Mouse (Mus musculus) small intestine, adult 2 months (tissue): Measurements from ENCODE around the gene Adra1b. TPM values are rescaled to one million over a fixed set of nuclear protein-coding genes. Genes with fewer than 3 reads are reported as not detected.

Experiments
- H3K27ac ChIP-seq: fragments of 200-500 bp; 2 replicates; pipeline ENCODE4 v1.5.1; 2012; ENCODE audit warnings: low read depth, low read length, control low read depth, inconsistent platforms; ENCODE audit not compliant: insufficient read depth
- H3K27me3 ChIP-seq: fragments of 200-500 bp; 2 replicates; pipeline ENCODE4 v1.6.1; 2012; ENCODE audit warnings: mild to moderate bottlenecking, moderate library complexity, low read length, inconsistent platforms; ENCODE audit not compliant: control insufficient read depth, insufficient read depth
- H3K36me3 ChIP-seq: fragments of 200-500 bp; 2 replicates; pipeline ENCODE4 v1.6.1; 2012; ENCODE audit warnings: mild to moderate bottlenecking, low read length, control low read depth, inconsistent platforms; ENCODE audit not compliant: control insufficient read depth, insufficient read depth
- H3K4me1 ChIP-seq: fragments of 200-500 bp; 2 replicates; pipeline ENCODE4 v1.6.1; 2012; ENCODE audit warnings: low read length, inconsistent platforms, mixed read lengths; ENCODE audit not compliant: control insufficient read depth, insufficient read depth, insufficient read length
- H3K4me3 ChIP-seq: fragments of 200-500 bp; 2 replicates; pipeline ENCODE4 v1.5.1; 2012; ENCODE audit warnings: low read depth, mild to moderate bottlenecking, control low read depth, inconsistent platforms, low read length, moderate library complexity
- CTCF ChIP-seq: fragments of 200-500 bp; IDR thresholded peaks from 2 replicates; pipeline ENCODE4 v1.5.1; 2012; ENCODE audit warnings: low read depth, mild to moderate bottlenecking, control low read depth, inconsistent platforms, low read length, moderate library complexity, mixed read lengths; ENCODE audit not compliant: insufficient replicate concordance, insufficient read length; ENCODE audit errors: extremely low read depth
- POLR2A ChIP-seq: fragments of 200-500 bp; IDR thresholded peaks from 2 replicates; pipeline ENCODE4 v1.6.1; 2012; ENCODE audit warnings: low read depth, mild to moderate bottlenecking, control low read depth, inconsistent platforms, low read length, moderate library complexity
- WGBS: fragments of 180-500 bp; shearing (Covaris S2); methylation state at CpG from one replicate; pipeline ENCODE4 v1.1.7; 2018; 5-methylcytosine and 5-hydroxymethylcytosine counted together
- polyA plus RNA-seq: library from polyadenylated mRNA; depleted of rRNA; stranded (reverse); fragments of >200 nt; gene quantifications from 2 replicates; pipeline ENCODE4 v1.2.3, GENCODE M21; 2012

Gene Adra1b
- polyA plus RNA-seq, 1 experiment = 1.6 TPM

DNA sequence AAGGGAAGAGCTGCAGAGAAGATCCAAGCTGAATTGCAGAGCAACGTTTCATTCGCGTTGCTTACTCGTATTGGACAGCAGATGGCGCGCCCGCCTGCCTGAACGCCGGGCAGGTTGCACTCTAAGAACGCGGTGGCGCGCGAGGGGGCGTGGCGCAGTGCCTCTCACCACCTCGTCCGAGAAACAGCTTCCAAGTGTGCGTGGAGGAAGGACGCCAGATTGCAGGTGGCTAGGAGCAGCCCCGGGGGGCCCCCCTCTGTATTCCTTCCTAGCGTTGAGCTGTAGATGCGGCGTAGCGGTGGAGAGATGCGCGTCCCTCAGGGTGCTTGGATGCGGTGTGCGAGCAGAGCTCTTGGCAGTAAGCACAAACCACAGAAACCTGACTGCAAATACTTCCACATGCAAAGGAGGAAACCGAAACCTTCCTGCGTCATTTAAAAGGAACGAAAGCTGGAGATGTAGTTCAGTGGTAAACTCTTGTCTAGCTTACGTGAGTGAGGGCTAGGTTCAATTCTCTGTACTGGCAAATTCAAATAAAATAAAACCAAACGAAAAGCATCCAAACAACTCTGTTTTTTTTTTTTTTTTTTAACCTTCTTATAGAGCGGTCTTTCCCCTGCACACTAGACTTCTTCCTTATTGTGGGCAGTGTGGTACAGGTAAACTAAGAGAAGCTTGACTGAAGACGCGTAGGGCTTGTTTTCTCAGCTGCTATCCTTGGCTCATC is 133.9 kb downstream of the Adra1b start:
- Histone ChIP-seq H3K27ac (no peak overlapping the region), H3K4me1 (no peaks in the 10 kb centered on the region), H3K36me3 (no peaks in the 10 kb centered on the region), H3K27me3 (no peaks in the 10 kb centered on the region), H3K4me3 (peak overlapping the region; percentile 68)
- TF ChIP-seq CTCF (peak; percentile 75), POLR2A (no peak)
- WGBS = 2% methylated on average over 37 of the region's 37 CpGs

DNA sequence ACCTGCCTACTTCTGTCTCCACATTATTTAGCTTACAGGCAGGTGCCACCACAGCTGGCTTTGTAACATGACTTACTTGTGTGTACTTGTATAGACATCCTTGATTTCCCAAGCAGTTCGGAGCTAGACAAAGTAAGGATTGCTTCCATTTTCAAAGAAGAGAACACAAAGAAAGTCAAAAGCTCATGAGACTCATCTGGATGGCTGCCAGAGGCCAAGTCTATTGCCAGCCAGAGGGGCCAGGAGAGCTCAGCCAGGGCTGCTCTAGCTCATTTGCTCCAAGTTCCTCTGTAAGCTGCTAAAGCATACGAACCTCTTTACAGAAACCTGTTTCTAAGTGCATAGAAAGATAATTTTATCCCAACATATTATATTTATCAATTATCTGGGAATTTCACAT is 142.6 kb downstream of the Adra1b start:
- Histone ChIP-seq H3K27ac (no peak overlapping the region), H3K4me3 (no peak overlapping the region), H3K4me1 (no peaks in the 10 kb centered on the region), H3K36me3 (no peaks in the 10 kb centered on the region), H3K27me3 (no peaks in the 10 kb centered on the region)
- WGBS = 45% methylated on average over 2 of the region's 2 CpGs
- no peak for TF ChIP-seq CTCF
- no peak for TF ChIP-seq POLR2A

DNA sequence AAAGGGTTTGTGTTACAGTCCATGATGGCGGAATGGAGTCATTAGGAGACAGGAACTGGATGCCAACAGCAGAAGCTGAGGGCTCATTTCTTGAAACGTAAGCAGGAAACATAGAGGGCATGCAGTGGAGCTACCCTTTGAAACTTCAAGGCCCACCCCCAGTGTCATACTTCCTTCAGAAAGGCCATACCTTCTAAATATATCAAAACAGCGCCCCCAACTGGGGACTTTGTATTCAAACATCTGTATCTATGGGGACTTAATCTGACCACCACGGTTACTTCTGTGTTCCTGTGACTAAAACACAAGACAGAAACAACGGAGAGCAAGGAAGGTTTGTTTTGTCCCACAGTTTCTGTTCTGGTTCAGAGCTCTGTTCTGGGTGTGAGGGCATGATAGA is 145.6 kb downstream of the Adra1b start:
- Histone ChIP-seq H3K27me3 (no peaks in the 10 kb centered on the region), H3K27ac (no peak overlapping the region), H3K36me3 (no peaks in the 10 kb centered on the region), H3K4me1 (no peaks in the 10 kb centered on the region), H3K4me3 (no peak overlapping the region)
- WGBS = 64% methylated on average over 5 of the region's 5 CpGs
- no peak for TF ChIP-seq CTCF
- no peak for TF ChIP-seq POLR2A

DNA sequence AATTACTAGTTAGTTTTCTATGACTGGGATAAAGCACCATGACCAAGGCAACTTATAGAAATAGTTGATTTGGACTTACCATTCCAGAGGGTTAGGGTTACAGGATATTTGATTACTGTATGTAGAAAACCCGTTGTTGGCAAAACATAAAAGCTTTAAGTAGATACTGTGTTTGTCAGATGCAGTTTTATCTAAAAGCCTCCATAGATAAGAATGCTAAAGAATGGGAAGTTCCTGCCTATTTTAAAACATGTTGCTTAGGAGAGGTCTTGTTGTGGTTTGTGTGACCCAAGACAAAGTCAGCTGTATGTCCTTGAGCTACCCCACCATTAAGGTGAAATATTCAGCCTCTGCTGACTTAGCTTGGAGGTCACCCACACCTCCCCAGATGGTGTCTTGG is 146.4 kb downstream of the Adra1b start:
- TF ChIP-seq POLR2A = no peak
- TF ChIP-seq CTCF = no peak
- 38% methylated on average over 1 of the region's 1 CpGs for WGBS
- no peak overlapping the region for H3K4me3 ChIP-seq
- no peaks in the 10 kb centered on the region for H3K36me3 ChIP-seq
- H3K27me3 ChIP-seq = no peaks in the 10 kb centered on the region
- no peak overlapping the region for H3K27ac ChIP-seq
- H3K4me1 ChIP-seq = no peaks in the 10 kb centered on the region

DNA sequence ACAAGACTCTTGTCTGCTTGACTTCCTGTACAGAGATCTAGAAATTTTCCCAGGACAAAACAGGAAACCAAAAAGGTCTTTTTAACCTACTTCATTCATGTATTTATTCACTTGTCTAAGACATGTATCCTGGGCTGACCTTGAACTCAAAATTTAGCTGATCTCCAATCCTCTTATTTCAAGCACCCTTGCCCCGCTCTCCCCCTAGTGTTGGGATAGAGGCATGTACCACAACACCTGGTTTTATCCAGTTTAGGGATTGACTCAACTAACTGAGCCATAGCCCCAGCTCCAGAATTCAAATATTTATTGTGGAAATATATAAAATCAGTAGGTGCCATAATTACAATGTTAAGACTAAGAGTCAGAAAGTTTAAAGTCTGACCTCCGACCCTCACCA is 149.5 kb downstream of the Adra1b start:
- Histone ChIP-seq H3K27ac (no peak overlapping the region), H3K36me3 (no peaks in the 10 kb centered on the region), H3K4me1 (no peaks in the 10 kb centered on the region; the same call in 1 of the 2 replicates), H3K4me3 (no peak overlapping the region), H3K27me3 (no peaks in the 10 kb centered on the region)
- TF ChIP-seq POLR2A = no peak
- no peak for TF ChIP-seq CTCF
- 66% methylated on average over 2 of the region's 2 CpGs for WGBS

DNA sequence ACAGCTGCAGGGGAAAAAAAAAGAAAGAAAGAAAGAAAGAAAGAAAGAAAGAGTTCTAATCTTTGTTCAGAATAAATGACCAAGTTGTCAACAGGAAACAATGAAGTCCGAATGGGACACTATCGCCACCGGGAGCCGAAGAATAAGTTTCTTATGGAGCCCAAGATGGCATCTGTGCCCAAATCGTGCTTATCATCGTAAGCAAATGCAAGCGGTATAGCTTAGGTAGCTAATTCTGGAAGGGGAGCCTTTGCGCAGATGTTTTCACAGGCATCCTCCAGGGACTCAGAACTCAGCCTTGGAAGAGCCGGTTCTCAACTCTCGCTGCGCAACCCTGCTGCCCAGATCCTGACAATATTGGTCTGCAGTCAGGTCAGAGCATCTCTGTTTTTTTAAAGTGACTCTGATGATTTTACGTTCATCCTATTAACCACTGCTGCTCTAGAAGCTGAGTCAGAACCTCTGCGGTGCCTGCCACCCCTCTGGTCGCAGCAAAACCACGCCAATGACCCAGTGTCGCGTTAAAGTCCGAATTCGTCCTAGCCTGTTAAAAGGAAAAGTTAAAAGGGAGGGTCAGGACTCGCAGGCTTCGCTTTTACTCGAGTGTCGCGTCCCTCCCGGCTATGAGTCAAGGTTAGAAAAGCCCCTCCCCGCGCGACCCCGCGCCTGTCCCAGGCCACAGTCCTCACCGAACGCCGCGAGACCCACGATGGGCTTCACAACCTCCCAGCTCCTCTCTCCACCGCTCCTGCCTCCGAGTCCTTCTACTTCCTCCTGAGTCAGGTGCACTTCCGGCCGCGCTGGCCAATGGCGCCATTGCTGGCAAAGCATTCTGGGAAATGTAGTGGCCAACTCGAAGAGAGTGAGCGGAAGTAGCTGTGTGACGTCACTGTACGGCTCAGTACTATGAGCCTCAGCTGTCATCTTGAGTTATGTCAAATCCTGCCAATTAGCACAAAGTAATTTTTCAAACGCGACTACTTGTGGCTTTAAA is 153.5 kb downstream of the Adra1b start, which contains the start of gene Ttc1:
Gene Ttc1 (minus strand): TSS at position 776 of the 994 bp plus-strand sequence.
- under 1% methylated on average over 47 of the region's 47 CpGs for WGBS
- no peaks in the 10 kb centered on the region for H3K27me3 ChIP-seq
- TF ChIP-seq POLR2A (peak; percentile 88; the same call in 1 of the 2 replicates), CTCF (no peak)
- peak within 1 kb of the TSS; percentile 40 for H3K27ac ChIP-seq
- peaks cover 17% of the 10 kb centered on the region for H3K36me3 ChIP-seq
- H3K4me3 ChIP-seq = peak within 1 kb of the TSS; percentile 93
- H3K4me1 ChIP-seq = no peaks in the 10 kb centered on the region; the same call in 1 of the 2 replicates
